Mouse (Mus musculus): ENCODE measurements around the gene Ttc4. TPM values are rescaled to one million over a fixed set of nuclear protein-coding genes. Genes with fewer than 3 reads are reported as not detected.
A peak's percentile ranks its signal among the peaks of the same experiment; 100 is the strongest.

Gene Ttc4
- polyA plus RNA-seq, 1 experiment from 2014 or later, result 74.8 TPM

DNA sequence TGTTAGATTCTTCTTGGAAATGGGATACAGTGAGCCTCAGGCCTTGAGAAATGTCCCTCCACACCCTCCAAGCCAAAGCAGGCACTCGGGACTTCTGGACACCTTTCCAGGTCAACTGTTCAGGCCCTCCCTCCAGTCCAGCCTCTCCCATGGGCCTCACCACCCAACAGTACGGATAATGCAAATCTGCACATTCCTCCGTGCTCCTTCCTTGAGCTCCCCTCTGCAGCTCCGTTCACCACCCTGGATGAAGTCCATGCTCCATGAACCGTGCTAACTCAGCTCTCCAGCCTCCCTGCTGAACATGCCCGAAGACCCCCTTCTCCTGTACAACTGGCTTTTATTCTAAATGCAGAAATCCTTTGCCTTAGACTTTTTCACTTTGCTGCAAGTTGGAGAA is 14.0 kb downstream of the Ttc4 start:
- no peak for DNase-seq (ENCODE audit: low spot score)
- Histone ChIP-seq H3K9me3 (ENCODE audit: control insufficient read depth, low read length) (no peaks in the 10 kb centered on the region), H3K4me3 (ENCODE audit: low read depth, low read length) (no peak overlapping the region), H3K9ac (ENCODE audit: low read depth, low read length) (no peak overlapping the region), H3K27ac (ENCODE audit: low read depth, low read length) (no peak overlapping the region), H3K4me2 (no peak overlapping the region), H3K4me1 (replicated peaks; ENCODE audit: control insufficient read depth, insufficient read depth, low read length) (no peaks in the 10 kb centered on the region), H3K36me3 (ENCODE audit: control insufficient read depth, insufficient read depth, low read length) (peaks cover 65% of the 10 kb centered on the region), H3K27me3 (replicated peaks; ENCODE audit: control insufficient read depth, insufficient read depth, low read length) (no peaks in the 10 kb centered on the region)
- WGBS, result 88% methylated on average over 6 of the region's 6 CpGs
- ATAC-seq (replicated peaks; ENCODE audit: low FRiP score), result no peak

DNA sequence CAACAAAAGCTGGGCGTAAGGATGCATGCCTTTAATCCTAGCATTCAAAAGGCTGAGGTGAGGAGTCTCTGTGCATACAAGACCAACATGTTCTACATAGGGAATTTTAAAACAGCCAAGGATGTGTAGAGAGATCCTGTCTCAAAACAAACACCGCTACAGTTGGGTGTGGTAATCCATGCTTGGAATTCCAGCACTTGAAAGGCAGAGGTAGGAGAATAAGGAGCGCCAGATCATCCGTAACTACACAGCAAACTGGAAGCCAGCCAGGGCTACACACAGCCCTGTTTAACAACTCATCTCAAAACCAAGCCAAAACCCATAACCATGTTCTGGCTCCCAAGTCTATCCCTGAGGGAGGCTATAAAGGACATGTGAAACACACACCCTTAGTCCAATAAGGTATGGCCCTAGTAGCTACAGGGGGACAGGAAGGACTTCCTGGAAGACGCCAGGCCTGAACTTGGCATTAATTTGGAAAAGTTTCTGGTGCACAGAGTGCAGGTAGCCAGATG is 14.7 kb downstream of the Ttc4 start:
- DNase-seq (ENCODE audit: low spot score), result no peak
- WGBS, result 88% methylated on average over 5 of the region's 5 CpGs
- H3K27me3 ChIP-seq (replicated peaks; ENCODE audit: control insufficient read depth, insufficient read depth, low read length), result no peaks in the 10 kb centered on the region
- H3K4me3 ChIP-seq (ENCODE audit: low read depth, low read length), result no peak overlapping the region
- H3K27ac ChIP-seq (ENCODE audit: low read depth, low read length), result no peak overlapping the region
- H3K4me2 ChIP-seq, result no peak overlapping the region
- no peak for ATAC-seq (replicated peaks; ENCODE audit: low FRiP score)
- peaks cover 65% of the 10 kb centered on the region for H3K36me3 ChIP-seq (ENCODE audit: control insufficient read depth, insufficient read depth, low read length)
- no peak overlapping the region for H3K9ac ChIP-seq (ENCODE audit: low read depth, low read length)
- H3K9me3 ChIP-seq (ENCODE audit: control insufficient read depth, low read length), result no peaks in the 10 kb centered on the region
- no peaks in the 10 kb centered on the region for H3K4me1 ChIP-seq (replicated peaks; ENCODE audit: control insufficient read depth, insufficient read depth, low read length)

DNA sequence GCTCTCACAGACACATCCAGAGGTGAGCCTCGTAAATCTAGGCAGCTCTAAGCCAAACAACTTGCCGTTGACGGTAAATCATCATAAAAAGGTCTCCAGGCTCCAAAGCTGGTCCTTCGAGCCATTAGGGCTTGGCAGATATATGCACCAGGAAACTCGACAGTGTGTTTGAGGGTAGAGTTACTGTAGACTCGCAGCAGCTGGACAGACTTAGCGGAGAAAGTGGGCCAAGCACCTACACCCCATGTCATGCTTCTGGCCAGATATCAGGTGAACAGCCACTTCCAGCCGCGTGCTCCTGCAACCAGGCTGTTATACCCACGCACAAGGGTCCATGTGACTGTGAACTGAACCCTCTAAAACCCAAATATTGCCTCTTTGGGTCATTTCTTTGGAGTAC is 23.1 kb downstream of the Ttc4 start:
- Histone ChIP-seq H3K27me3 (replicated peaks; ENCODE audit: control insufficient read depth, insufficient read depth, low read length) (no peaks in the 10 kb centered on the region), H3K4me1 (replicated peaks; ENCODE audit: control insufficient read depth, insufficient read depth, low read length) (peaks cover 5% of the 10 kb centered on the region), H3K4me3 (ENCODE audit: low read depth, low read length) (no peak overlapping the region), H3K9ac (ENCODE audit: low read depth, low read length) (no peak overlapping the region), H3K4me2 (no peak overlapping the region), H3K36me3 (ENCODE audit: control insufficient read depth, insufficient read depth, low read length) (peaks cover 17% of the 10 kb centered on the region), H3K9me3 (ENCODE audit: control insufficient read depth, low read length) (no peaks in the 10 kb centered on the region), H3K27ac (ENCODE audit: low read depth, low read length) (no peak overlapping the region)
- no peak for DNase-seq (ENCODE audit: low spot score)
- ATAC-seq (replicated peaks; ENCODE audit: low FRiP score), result no peak
- 91% methylated on average over 10 of the region's 10 CpGs for WGBS

DNA sequence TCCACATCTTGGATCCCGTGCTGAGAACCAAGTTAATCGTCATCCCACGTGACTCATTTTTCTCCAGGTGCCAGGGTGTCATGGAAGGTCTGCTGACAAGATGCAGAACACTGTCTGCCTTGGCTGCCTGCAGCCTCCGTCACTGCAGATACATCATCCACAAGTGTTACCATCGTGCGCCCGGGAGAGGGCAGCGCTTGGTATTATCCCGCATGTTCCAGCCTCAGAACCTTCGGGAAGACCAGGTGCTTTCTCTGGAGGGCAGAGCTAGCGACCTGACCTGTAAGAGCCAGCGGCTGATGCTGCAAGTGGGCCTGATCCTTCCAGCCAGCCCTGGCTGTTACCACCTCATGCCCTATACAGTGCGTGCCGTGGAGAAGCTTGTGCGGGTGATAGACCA is 25.7 kb downstream of the Ttc4 start:
- H3K4me1 ChIP-seq (replicated peaks; ENCODE audit: control insufficient read depth, insufficient read depth, low read length), result peaks cover 5% of the 10 kb centered on the region
- no peaks in the 10 kb centered on the region for H3K9me3 ChIP-seq (ENCODE audit: control insufficient read depth, low read length)
- no peaks in the 10 kb centered on the region for H3K27me3 ChIP-seq (replicated peaks; ENCODE audit: control insufficient read depth, insufficient read depth, low read length)
- DNase-seq (ENCODE audit: low spot score) (no peak), ATAC-seq (replicated peaks; ENCODE audit: low FRiP score) (no peak)
- no peak overlapping the region for H3K27ac ChIP-seq (ENCODE audit: low read depth, low read length)
- H3K4me3 ChIP-seq (ENCODE audit: low read depth, low read length), result no peak overlapping the region
- H3K4me2 ChIP-seq, result no peak overlapping the region
- H3K36me3 ChIP-seq (ENCODE audit: control insufficient read depth, insufficient read depth, low read length), result peaks cover 2% of the 10 kb centered on the region; the same call in 1 of the 2 replicates
- WGBS, result 92% methylated on average over 15 of the region's 15 CpGs
- H3K9ac ChIP-seq (ENCODE audit: low read depth, low read length), result no peak overlapping the region

DNA sequence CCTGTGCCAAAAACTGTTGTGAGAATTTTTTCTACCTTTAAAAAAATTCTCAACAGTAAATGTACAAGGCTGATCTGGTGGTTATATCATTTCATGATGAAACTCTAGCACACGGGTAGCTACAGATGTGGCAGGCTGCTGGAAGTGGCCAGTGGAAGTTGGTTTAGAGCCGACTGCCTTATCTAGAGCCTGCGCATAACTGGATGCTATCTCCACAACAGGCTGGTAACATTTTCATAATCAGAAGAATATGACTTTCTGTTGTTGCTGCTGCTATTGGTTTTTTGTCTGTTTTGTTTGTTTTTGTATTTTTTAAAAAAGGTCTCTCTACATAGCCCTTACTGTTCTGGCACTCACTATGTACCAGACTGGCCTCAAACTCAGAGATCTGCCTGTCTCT is 26.2 kb downstream of the Ttc4 start:
- Histone ChIP-seq H3K4me1 (replicated peaks; ENCODE audit: control insufficient read depth, insufficient read depth, low read length) (peaks cover 5% of the 10 kb centered on the region), H3K27me3 (replicated peaks; ENCODE audit: control insufficient read depth, insufficient read depth, low read length) (no peaks in the 10 kb centered on the region), H3K27ac (ENCODE audit: low read depth, low read length) (no peak overlapping the region), H3K36me3 (ENCODE audit: control insufficient read depth, insufficient read depth, low read length) (peaks cover 2% of the 10 kb centered on the region; the same call in 1 of the 2 replicates), H3K9ac (ENCODE audit: low read depth, low read length) (no peak overlapping the region), H3K4me3 (ENCODE audit: low read depth, low read length) (no peak overlapping the region), H3K4me2 (no peak overlapping the region), H3K9me3 (ENCODE audit: control insufficient read depth, low read length) (no peaks in the 10 kb centered on the region)
- DNase-seq (ENCODE audit: low spot score), result no peak
- no peak for ATAC-seq (replicated peaks; ENCODE audit: low FRiP score)
- WGBS, result 81% methylated on average over 3 of the region's 3 CpGs

DNA sequence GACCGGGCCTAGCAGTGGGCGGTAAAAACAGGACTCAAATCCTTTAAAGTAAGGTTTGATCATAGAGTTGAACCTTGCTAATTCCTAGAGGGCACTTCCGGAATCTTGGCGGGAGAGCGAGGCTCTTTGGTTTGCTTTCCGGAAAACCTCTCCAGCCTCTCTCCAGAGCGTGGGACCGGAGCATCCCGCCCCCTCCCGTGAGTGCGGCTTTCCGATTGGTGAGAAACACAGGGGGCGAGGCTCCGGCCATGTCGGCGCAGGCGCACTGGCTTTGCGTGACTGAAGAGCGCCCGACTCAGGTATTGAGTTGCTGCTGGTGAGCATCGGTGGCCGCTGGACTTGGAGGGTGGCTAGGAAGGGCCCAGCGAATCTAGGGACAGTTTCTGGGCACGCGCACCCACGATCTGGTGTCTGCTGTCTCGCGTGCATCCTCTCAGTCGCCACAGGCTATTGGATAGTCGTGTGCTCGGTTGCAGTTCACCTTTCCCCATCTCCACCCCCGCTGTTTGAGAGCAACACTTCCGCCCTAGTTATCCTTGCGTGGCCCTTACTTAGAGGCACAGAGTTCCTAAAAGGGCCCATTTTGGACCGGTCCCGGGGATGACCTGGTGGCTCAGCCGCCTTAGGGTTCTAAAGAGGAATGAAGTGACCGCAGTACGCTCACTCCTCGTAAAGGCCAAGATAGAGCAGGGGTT is 27.8 kb downstream of the Ttc4 start, which contains the start of gene Pars2:
Pars2 (plus strand) TSS at position 237 of the 695 bp plus-strand sequence.
- Histone ChIP-seq H3K27ac (ENCODE audit: low read depth, low read length) (peak within 1 kb of the TSS; percentile 54), H3K4me3 (ENCODE audit: low read depth, low read length) (peak within 1 kb of the TSS; percentile 77), H3K4me2 (peak within 1 kb of the TSS; percentile 84), H3K27me3 (replicated peaks; ENCODE audit: control insufficient read depth, insufficient read depth, low read length) (no peaks in the 10 kb centered on the region), H3K4me1 (replicated peaks; ENCODE audit: control insufficient read depth, insufficient read depth, low read length) (peaks cover 5% of the 10 kb centered on the region), H3K9me3 (ENCODE audit: control insufficient read depth, low read length) (no peaks in the 10 kb centered on the region), H3K36me3 (ENCODE audit: control insufficient read depth, insufficient read depth, low read length) (peaks cover 2% of the 10 kb centered on the region; the same call in 1 of the 2 replicates), H3K9ac (ENCODE audit: low read depth, low read length) (peak within 1 kb of the TSS; percentile 78)
- DNase-seq (ENCODE audit: low spot score), result peak; percentile 94
- ATAC-seq (replicated peaks; ENCODE audit: low FRiP score), result peak; percentile 97
- 4% methylated on average over 40 of the region's 40 CpGs for WGBS

DNA sequence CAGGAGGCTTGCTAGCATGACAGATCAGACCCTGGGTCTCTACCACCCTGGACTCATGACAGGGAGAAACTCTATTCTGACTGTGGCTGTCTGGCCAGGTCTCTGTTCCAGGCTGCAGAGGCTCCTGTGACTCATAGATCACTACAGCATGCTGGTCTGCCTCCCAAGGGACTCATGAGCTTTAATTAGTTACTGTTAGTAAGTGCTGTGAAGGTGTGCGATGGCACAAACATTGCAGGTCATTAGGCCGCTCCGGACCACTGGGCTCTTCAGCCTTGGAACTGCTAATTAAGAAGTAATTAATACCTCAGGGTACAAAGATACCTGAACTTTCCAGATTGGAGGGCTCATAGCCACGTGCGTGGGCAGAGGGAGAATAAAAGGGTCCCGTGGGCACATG is 31.6 kb downstream of the Ttc4 start:
- H3K9me3 ChIP-seq (ENCODE audit: control insufficient read depth, low read length), result no peaks in the 10 kb centered on the region
- H3K27ac ChIP-seq (ENCODE audit: low read depth, low read length), result no peak overlapping the region
- no peaks in the 10 kb centered on the region for H3K27me3 ChIP-seq (replicated peaks; ENCODE audit: control insufficient read depth, insufficient read depth, low read length)
- WGBS, result 88% methylated on average over 6 of the region's 6 CpGs
- no peak overlapping the region for H3K9ac ChIP-seq (ENCODE audit: low read depth, low read length)
- DNase-seq (ENCODE audit: low spot score) (no peak), ATAC-seq (replicated peaks; ENCODE audit: low FRiP score) (no peak)
- no peak overlapping the region for H3K4me2 ChIP-seq
- no peaks in the 10 kb centered on the region for H3K36me3 ChIP-seq (ENCODE audit: control insufficient read depth, insufficient read depth, low read length)
- H3K4me1 ChIP-seq (replicated peaks; ENCODE audit: control insufficient read depth, insufficient read depth, low read length), result peaks cover 5% of the 10 kb centered on the region
- H3K4me3 ChIP-seq (ENCODE audit: low read depth, low read length), result no peak overlapping the region

DNA sequence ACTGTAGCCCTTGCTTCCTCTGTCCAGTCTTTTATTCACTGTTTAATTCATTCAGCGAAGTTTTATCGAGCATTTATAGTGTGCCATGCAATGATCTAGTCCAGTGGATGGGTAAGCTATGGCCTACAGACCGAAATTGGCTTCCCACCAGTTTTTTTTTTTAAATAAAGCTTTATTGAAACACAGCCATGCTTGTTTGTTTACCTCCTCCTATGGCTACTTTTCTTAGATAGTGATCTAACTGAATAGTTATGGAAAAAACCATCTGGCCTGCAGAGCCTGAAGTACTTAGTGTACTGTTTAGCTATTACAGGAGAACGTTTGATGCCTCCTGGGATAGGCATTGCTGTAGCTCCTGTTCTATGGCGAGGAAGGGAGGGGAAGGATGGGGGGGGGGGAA is 32.9 kb downstream of the Ttc4 start:
- no peaks in the 10 kb centered on the region for H3K36me3 ChIP-seq (ENCODE audit: control insufficient read depth, insufficient read depth, low read length)
- ATAC-seq (replicated peaks; ENCODE audit: low FRiP score), result no peak
- WGBS, result 71% methylated on average over 5 of the region's 5 CpGs
- no peaks in the 10 kb centered on the region for H3K9me3 ChIP-seq (ENCODE audit: control insufficient read depth, low read length)
- no peaks in the 10 kb centered on the region for H3K4me1 ChIP-seq (replicated peaks; ENCODE audit: control insufficient read depth, insufficient read depth, low read length)
- H3K27ac ChIP-seq (ENCODE audit: low read depth, low read length), result no peak overlapping the region
- no peak overlapping the region for H3K4me2 ChIP-seq
- no peak for DNase-seq (ENCODE audit: low spot score)
- H3K9ac ChIP-seq (ENCODE audit: low read depth, low read length), result no peak overlapping the region
- no peak overlapping the region for H3K4me3 ChIP-seq (ENCODE audit: low read depth, low read length)
- no peaks in the 10 kb centered on the region for H3K27me3 ChIP-seq (replicated peaks; ENCODE audit: control insufficient read depth, insufficient read depth, low read length)

DNA sequence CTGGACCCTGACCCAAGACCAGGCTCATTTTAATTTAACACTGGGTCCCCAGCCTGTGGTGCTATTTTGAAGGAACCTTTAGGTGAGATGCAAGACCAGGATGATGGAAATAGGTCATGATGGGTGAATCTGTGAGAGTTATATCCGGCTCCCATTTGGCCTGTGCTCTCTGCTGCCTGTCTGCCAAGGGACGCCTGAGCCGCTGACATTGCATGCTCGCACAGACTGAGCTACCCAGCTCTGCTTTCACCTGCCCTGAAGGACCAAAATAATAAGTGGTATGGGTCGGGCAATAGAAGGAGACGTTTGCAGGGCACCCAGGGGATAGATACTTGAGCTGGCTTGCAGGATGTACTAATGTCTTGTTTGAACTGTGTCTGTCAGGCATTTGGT is 34.5 kb downstream of the Ttc4 start:
- DNase-seq (ENCODE audit: low spot score) (no peak), ATAC-seq (replicated peaks; ENCODE audit: low FRiP score) (no peak)
- Histone ChIP-seq H3K9me3 (ENCODE audit: control insufficient read depth, low read length) (peaks cover 2% of the 10 kb centered on the region; the same call in 1 of the 2 replicates), H3K27ac (ENCODE audit: low read depth, low read length) (no peak overlapping the region), H3K4me2 (no peak overlapping the region), H3K4me3 (ENCODE audit: low read depth, low read length) (no peak overlapping the region), H3K4me1 (replicated peaks; ENCODE audit: control insufficient read depth, insufficient read depth, low read length) (no peaks in the 10 kb centered on the region), H3K27me3 (replicated peaks; ENCODE audit: control insufficient read depth, insufficient read depth, low read length) (no peaks in the 10 kb centered on the region; the same call in 1 of the 2 replicates), H3K36me3 (ENCODE audit: control insufficient read depth, insufficient read depth, low read length) (no peaks in the 10 kb centered on the region), H3K9ac (ENCODE audit: low read depth, low read length) (no peak overlapping the region)
- WGBS, result 72% methylated on average over 6 of the region's 6 CpGs

All from liver, embryonic 11.5 days (tissue).